Mouse (Mus musculus) liver, embryonic 12.5 days (tissue): ENCODE measurements around the gene Atoh7. TPM values are rescaled to one million over a fixed set of nuclear protein-coding genes. Genes with fewer than 3 reads are reported as not detected.
"Not testable (repeated sequence)": the region's sequence is repeated elsewhere in the genome, so short reads cannot be mapped to it uniquely, and the experiment has no call there.

ENCODE experiments used
- ATAC-seq: fragments of 200-750 bp; cut with Nextera tagmentation; 2 replicates; pipeline ENCODE4 v1.8.0; 2017; ENCODE audit warnings: moderate number of reproducible peaks, mild to moderate bottlenecking, moderate library complexity
- H3K27ac ChIP-seq: fragments of 300-500 bp; sonication (generic); 2 replicates; pipeline ENCODE4 v1.5.1; 2016; ENCODE audit warnings: mild to moderate bottlenecking
- H3K27me3 ChIP-seq: fragments of 300-500 bp; sonication (generic); replicated peaks from 2 replicates; pipeline ENCODE4 v1.6.1; 2016; ENCODE audit warnings: mild to moderate bottlenecking, moderate library complexity
- H3K36me3 ChIP-seq: fragments of 300-500 bp; sonication (generic); 2 replicates; pipeline ENCODE4 v1.6.1; 2016; ENCODE audit warnings: mild to moderate bottlenecking, moderate library complexity
- H3K4me1 ChIP-seq: fragments of 300-500 bp; sonication (generic); 2 replicates; pipeline ENCODE4 v1.6.1; 2016
- H3K4me2 ChIP-seq: fragments of 300-500 bp; sonication (generic); 2 replicates; pipeline ENCODE4 v1.6.1; 2016; ENCODE audit warnings: mild to moderate bottlenecking, moderate library complexity
- H3K4me3 ChIP-seq: fragments of 300-500 bp; sonication (generic); 2 replicates; pipeline ENCODE4 v1.5.1; 2016; ENCODE audit warnings: mild to moderate bottlenecking, moderate library complexity
- H3K9ac ChIP-seq: fragments of 300-500 bp; sonication (generic); 2 replicates; pipeline ENCODE4 v1.6.1; 2016; ENCODE audit warnings: mild to moderate bottlenecking, moderate library complexity
- H3K9me3 ChIP-seq: fragments of 300-500 bp; sonication (generic); replicated peaks from 2 replicates; pipeline ENCODE4 v1.6.1; 2016; ENCODE audit warnings: mild to moderate bottlenecking, moderate library complexity
- WGBS: fragments of 180-500 bp; shearing (Covaris S2); methylation state at CpG from one replicate; pipeline ENCODE4 v1.1.7; 2016; ENCODE audit not compliant: insufficient replicate concordance; 5-methylcytosine and 5-hydroxymethylcytosine counted together
- polyA plus RNA-seq: library from polyadenylated mRNA; unstranded; fragments of >200 nt; fragmentation: Nextera tagmentation; extraction: Ambion mirVana; gene quantifications from 2 replicates; pipeline ENCODE4 v1.2.1, GENCODE M21; 2016

Atoh7 gene
- polyA plus RNA-seq = not detected in 2 replicates

DNA sequence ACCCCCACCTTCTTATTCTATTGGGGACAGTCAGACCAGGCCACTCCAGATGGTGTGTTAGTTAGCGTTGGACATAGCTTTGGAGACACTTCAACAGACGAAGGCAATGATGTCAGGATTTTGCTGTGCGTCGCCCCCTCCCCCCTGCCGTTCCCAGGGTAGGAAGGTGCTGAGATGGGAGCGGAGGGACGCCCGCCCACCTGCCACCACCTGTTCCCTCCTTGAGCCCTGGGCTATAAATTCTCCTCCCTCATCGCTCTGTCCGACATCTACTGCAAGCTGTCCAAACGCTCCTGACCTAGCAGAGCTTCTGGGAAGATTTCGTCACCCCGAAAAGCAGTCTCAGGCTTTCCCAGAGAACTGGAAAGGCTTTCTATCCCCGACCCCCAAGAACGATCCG, at the start of gene Atoh7:
Atoh7 (plus strand) TSS at position 131 of the 400 bp plus-strand sequence.
- Histone ChIP-seq H3K9ac (no peak within 1 kb of the TSS), H3K4me1 (peaks cover 6% of the 10 kb centered on the region; the same call in 1 of the 2 replicates), H3K27ac (no peak within 1 kb of the TSS), H3K36me3 (no peaks in the 10 kb centered on the region), H3K4me3 (peak within 1 kb of the TSS; percentile 50), H3K4me2 (peak within 1 kb of the TSS; percentile 69), H3K27me3 (peaks cover 67% of the 10 kb centered on the region), H3K9me3 (no peaks in the 10 kb centered on the region)
- 9% methylated on average over 16 of the region's 16 CpGs for WGBS
- no peak for ATAC-seq

DNA sequence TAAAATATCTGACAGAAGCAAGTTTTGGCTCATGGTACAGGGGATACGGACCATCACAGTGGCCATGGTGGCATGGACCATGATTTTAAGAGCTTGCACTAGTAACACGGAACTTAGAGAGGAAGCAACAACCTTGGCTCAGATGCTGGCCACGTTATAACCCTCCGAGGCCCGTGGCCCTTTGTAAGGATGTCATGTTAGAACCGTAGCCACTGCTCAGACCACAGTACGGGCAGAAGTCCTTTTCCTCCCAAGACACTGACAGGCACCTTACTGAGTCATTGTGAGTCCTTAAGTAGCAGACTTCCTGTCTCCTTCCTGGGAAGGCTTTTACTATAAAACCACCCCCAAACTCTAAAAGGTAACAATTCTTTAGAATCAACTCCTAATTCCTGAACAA, 48.2 kb upstream of the Atoh7 start:
- H3K36me3 ChIP-seq = no peaks in the 10 kb centered on the region
- H3K4me1 ChIP-seq = no peaks in the 10 kb centered on the region
- no peak overlapping the region for H3K4me2 ChIP-seq
- H3K4me3 ChIP-seq = no peak overlapping the region
- 45% methylated on average over 7 of the region's 7 CpGs for WGBS
- ATAC-seq = no peak
- no peak overlapping the region for H3K9ac ChIP-seq
- H3K27me3 ChIP-seq = peaks cover 9% of the 10 kb centered on the region; the same call in 1 of the 2 replicates
- no peaks in the 10 kb centered on the region for H3K9me3 ChIP-seq
- H3K27ac ChIP-seq = no peak overlapping the region

DNA sequence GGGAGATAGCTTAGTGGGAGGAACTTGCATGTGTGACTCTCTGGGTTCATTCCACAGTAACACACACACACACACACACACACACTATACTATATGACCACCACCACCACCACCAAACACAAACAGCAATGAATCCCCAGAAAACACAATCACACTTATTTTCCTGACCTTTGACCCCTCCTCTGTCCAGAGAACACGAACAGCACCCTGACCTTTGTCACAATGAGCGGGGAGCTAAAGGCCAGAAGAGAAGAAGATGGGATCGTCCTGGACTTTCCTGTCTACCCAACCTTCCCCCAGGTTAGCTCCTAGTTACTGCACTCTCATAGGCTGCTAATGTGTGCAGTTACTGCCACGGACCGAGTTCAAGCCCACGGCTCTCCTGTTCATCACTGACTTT, 47.4 kb upstream of the Atoh7 start:
- Histone ChIP-seq H3K27me3 (peaks cover 16% of the 10 kb centered on the region; the same call in 1 of the 2 replicates), H3K4me2 (no peak overlapping the region), H3K27ac (no peak overlapping the region), H3K36me3 (no peaks in the 10 kb centered on the region), H3K4me3 (no peak overlapping the region), H3K9me3 (no peaks in the 10 kb centered on the region), H3K4me1 (no peaks in the 10 kb centered on the region), H3K9ac (no peak overlapping the region)
- ATAC-seq = no peak
- WGBS = 67% methylated on average over 6 of the region's 6 CpGs

GRCm38 (mm10) chr10:63053007-63053406, 46.4 kb upstream of the Atoh7 start:
- Histone ChIP-seq H3K4me2 (no peak overlapping the region), H3K9me3 (no peaks in the 10 kb centered on the region), H3K27ac (no peak overlapping the region), H3K36me3 (no peaks in the 10 kb centered on the region), H3K9ac (no peak overlapping the region; the same call in 1 of the 2 replicates), H3K4me3 (no peak overlapping the region), H3K27me3 (peaks cover 21% of the 10 kb centered on the region; the same call in 1 of the 2 replicates), H3K4me1 (no peaks in the 10 kb centered on the region)
- ATAC-seq = no peak
- 48% methylated on average over 6 of the region's 6 CpGs for WGBS

- 65% methylated on average over 6 of the region's 6 CpGs for WGBS
- not testable (repeated sequence) for H3K36me3 ChIP-seq, H3K4me2 ChIP-seq, ATAC-seq, H3K4me3 ChIP-seq, H3K9ac ChIP-seq, H3K27ac ChIP-seq, H3K9me3 ChIP-seq, H3K4me1 ChIP-seq
- peaks cover 24% of the 10 kb centered on the region; the same call in 1 of the 2 replicates for H3K27me3 ChIP-seq
Measured at GRCm38 (mm10) chr10:63054071-63054470, 45.4 kb upstream of the Atoh7 start.

- no peak overlapping the region for H3K4me3 ChIP-seq
- no peak overlapping the region for H3K4me2 ChIP-seq
- no peaks in the 10 kb centered on the region for H3K36me3 ChIP-seq
- H3K9me3 ChIP-seq = no peaks in the 10 kb centered on the region
- no peak for ATAC-seq
- 57% methylated on average over 2 of the region's 2 CpGs for WGBS
- no peak overlapping the region for H3K27ac ChIP-seq
- no peak overlapping the region for H3K9ac ChIP-seq
- H3K4me1 ChIP-seq = no peaks in the 10 kb centered on the region
- peaks cover 24% of the 10 kb centered on the region; the same call in 1 of the 2 replicates for H3K27me3 ChIP-seq
Measured at GRCm38 (mm10) chr10:63054586-63054985, 44.9 kb upstream of the Atoh7 start.

- H3K9ac ChIP-seq = no peak overlapping the region
- H3K4me3 ChIP-seq = no peak overlapping the region
- no peak overlapping the region for H3K27ac ChIP-seq
- H3K4me2 ChIP-seq = no peak overlapping the region
- H3K27me3 ChIP-seq = peaks cover 24% of the 10 kb centered on the region; the same call in 1 of the 2 replicates
- no peaks in the 10 kb centered on the region for H3K4me1 ChIP-seq
- no peaks in the 10 kb centered on the region for H3K36me3 ChIP-seq
- no peaks in the 10 kb centered on the region for H3K9me3 ChIP-seq
- 41% methylated on average over 24 of the region's 24 CpGs for WGBS
- ATAC-seq = no peak
Measured at GRCm38 (mm10) chr10:63056966-63057750, 42.3 kb upstream of the Atoh7 start.

DNA sequence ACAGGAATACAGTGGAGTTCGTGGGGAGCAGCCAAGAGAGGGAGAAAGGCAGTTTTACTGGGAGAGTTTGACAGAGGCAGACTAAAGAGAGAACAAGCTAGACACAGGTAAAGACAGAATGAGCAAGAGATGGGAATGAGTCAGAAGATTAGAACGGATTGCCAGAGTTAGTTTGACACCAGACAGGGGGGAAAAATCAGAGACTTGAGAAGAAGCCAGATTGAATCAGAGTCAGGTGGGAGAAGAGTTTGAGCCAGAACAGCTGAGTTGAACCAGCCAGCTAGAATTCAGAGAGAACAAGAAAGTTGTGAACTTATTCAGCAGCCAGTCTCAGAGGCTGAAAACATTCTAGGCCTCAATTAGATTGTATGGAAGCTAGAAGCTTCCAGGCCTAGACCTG, 39.6 kb upstream of the Atoh7 start, which contains the start of gene Pbld1:
Pbld1 (plus strand) TSS at position 301 of the 400 bp plus-strand sequence.
- Histone ChIP-seq H3K27me3 (peaks cover 17% of the 10 kb centered on the region; the same call in 1 of the 2 replicates), H3K9ac (no peak within 1 kb of the TSS), H3K4me3 (no peak within 1 kb of the TSS), H3K27ac (no peak within 1 kb of the TSS), H3K4me2 (no peak within 1 kb of the TSS), H3K9me3 (no peaks in the 10 kb centered on the region), H3K36me3 (no peaks in the 10 kb centered on the region), H3K4me1 (no peaks in the 10 kb centered on the region)
- no peak for ATAC-seq
- 44% methylated on average over 2 of the region's 2 CpGs for WGBS

- Histone ChIP-seq H3K27ac (no peak overlapping the region), H3K4me2 (no peak overlapping the region), H3K4me1 (no peaks in the 10 kb centered on the region), H3K4me3 (no peak overlapping the region), H3K36me3 (no peaks in the 10 kb centered on the region), H3K9ac (no peak overlapping the region), H3K9me3 (no peaks in the 10 kb centered on the region), H3K27me3 (peaks cover 17% of the 10 kb centered on the region; the same call in 1 of the 2 replicates)
- no peak for ATAC-seq
- WGBS = 68% methylated on average over 11 of the region's 11 CpGs
Measured at GRCm38 (mm10) chr10:63060406-63060805, 39.0 kb upstream of the Atoh7 start.

DNA sequence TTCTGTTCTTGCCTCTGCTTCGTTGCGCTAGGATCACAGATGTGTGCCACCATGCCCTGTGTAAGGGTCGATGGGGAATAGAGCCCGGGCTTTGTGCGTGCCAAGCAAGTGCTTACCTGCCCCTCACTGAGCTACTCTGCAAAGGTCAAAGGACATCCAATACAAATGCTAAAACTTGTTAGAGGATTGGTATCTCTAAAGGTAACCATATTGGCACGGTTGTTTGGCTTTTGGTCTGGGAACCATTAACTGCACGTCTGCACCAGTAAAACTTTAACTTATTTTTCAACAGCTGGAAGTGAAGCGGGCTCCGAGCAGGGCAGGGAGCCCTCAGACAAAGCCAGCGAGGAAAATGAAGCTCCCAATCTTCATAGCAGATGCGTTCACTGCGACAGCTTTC, 38.2 kb upstream of the Atoh7 start:
- peaks cover 15% of the 10 kb centered on the region; the same call in 1 of the 2 replicates for H3K27me3 ChIP-seq
- no peak overlapping the region for H3K27ac ChIP-seq
- H3K4me2 ChIP-seq = no peak overlapping the region
- H3K9me3 ChIP-seq = no peaks in the 10 kb centered on the region
- no peak overlapping the region for H3K4me3 ChIP-seq
- 61% methylated on average over 12 of the region's 12 CpGs for WGBS
- no peaks in the 10 kb centered on the region for H3K36me3 ChIP-seq
- no peak overlapping the region for H3K9ac ChIP-seq
- no peaks in the 10 kb centered on the region for H3K4me1 ChIP-seq
- 0 out of 2 replicates have a peak, but pooled peaks have one; percentile 48 for ATAC-seq

- H3K4me1 ChIP-seq = no peaks in the 10 kb centered on the region
- H3K36me3 ChIP-seq = no peaks in the 10 kb centered on the region
- H3K9ac ChIP-seq = no peak overlapping the region
- no peak overlapping the region for H3K4me3 ChIP-seq
- WGBS = 79% methylated on average over 5 of the region's 5 CpGs
- H3K4me2 ChIP-seq = no peak overlapping the region
- 0 out of 2 replicates have a peak, but pooled peaks cover 3% of the 10 kb centered on the region for H3K27me3 ChIP-seq
- ATAC-seq = no peak
- H3K9me3 ChIP-seq = no peaks in the 10 kb centered on the region
- no peak overlapping the region for H3K27ac ChIP-seq
Measured at GRCm38 (mm10) chr10:63062696-63063095, 36.8 kb upstream of the Atoh7 start.

- Histone ChIP-seq H3K4me3 (no peak overlapping the region), H3K27me3 (no peaks in the 10 kb centered on the region), H3K4me2 (no peak overlapping the region), H3K4me1 (no peaks in the 10 kb centered on the region), H3K9ac (no peak overlapping the region), H3K9me3 (no peaks in the 10 kb centered on the region), H3K36me3 (no peaks in the 10 kb centered on the region), H3K27ac (no peak overlapping the region)
- peak; percentile 33; the same call in 1 of the 2 replicates for ATAC-seq
- 67% methylated on average over 7 of the region's 7 CpGs for WGBS
Measured at GRCm38 (mm10) chr10:63063365-63063764, 36.1 kb upstream of the Atoh7 start.
